Mouse (Mus musculus) cerebellum, adult (tissue): Measurements from ENCODE around the gene Irak1bp1.
A peak's percentile ranks its signal among the peaks of the same experiment; 100 is the strongest.

Source experiments
- ATAC-seq: cut with Nextera tagmentation; 2 replicates; pipeline ENCODE4 v1.9.2; 2017; ENCODE audit warnings: mild to moderate bottlenecking, moderate library complexity, mixed read lengths; ENCODE audit not compliant: insufficient number of reproducible peaks, low FRiP score, low TSS enrichment

The Irak1bp1 gene

DNA sequence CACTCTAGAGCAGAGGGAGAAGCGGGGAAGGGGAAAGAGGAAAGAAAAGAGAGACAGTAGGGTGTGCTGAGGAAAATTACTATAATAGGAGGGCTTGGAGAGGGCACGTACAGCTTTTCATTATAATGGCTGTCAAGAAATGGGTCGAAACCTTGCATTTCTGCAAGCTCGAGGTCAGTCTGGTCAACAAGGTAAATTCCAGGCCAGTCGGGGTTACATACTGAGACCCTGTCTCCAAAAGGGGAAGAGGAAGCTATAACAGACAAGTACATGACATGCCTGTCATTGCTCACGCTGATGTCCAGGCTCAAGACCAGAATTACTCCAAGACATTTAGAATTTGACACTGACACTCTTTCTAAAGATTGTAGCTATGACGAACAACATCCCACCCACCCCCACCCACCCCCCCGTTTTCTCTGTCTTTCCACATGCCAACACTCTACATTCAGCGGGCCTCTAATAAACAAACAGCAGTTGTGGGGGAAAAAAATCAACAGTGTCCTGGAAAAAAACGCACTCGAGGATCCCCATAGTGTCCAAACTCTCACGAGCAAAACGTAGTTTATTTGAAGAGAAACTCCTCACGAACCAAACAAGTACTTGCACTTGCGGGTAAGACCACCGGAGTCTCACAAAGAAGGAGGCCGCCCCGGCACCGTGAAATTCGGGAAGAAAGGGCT, at the start of gene Irak1bp1:
TSS of gene Irak1bp1 (plus strand) at position 534 of the 683 bp plus-strand sequence.
- ATAC-seq: 0 out of 2 replicates have a peak, but pooled peaks have one; percentile 2

DNA sequence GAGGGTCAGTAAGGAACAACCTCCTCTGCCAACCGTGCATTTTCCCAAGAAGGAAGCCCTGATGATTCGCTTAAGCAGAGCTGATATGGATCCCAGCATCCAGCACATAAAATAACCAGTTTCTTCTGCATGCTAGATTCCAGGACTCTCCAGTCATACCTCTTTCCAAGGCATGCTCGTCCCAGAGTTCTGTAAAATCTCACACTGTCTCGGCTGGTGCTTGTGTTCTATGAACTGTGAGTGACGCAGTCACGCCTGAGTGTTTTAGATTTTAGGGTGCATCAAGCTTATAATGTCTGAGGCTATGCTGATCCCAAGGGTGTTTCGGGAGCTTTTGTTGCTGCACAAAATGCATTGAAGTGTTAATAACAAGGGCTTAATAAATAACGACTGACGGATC, 41.0 kb upstream of the Irak1bp1 start:
- ATAC-seq: no peak

GRCm38 (mm10) chr9:82800360-82800759, 29.0 kb upstream of the Irak1bp1 start:
- ATAC-seq: no peak

DNA sequence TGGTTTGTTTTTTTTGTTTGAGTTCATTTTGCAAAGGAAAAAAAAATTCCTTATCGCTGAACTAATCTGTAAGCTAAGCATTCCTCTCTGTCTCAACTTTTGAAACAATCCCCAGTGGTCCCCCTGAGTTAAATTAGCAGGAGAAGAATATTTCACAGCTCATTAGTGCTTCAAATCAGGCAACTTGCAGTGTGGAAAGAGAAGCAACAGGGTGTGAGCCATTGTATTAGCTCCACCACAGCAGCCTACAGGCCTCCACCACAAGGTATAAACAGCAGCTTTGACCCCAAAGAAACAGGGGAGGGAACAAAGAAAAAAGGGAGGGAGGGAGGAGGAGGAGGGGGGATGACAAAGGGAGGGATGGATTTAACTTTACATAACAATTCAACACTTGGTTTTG, 22.2 kb upstream of the Irak1bp1 start:
- ATAC-seq: no peak

DNA sequence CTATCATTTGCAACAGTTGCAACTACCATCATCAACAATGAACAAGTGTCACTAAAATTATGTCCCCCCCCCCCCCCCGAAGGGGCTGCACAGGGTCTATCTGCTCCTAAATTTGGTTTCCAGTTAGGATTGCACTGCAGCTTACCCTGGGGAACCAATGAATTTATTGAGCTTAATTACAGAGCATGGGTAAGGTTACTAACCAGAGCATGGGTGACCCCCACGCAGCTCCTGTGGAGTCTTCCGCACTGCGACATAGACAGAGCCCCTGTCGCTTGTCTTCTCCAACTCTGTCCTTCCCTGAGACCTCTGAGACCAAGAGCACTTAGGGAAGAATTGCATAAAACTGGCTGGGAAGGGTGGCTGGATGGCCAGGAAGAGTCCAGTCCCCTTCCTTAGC, 21.7 kb upstream of the Irak1bp1 start:
- no peak for ATAC-seq

- no peak for ATAC-seq
Measured at GRCm38 (mm10) chr9:82812172-82812963, 17.0 kb upstream of the Irak1bp1 start.

- ATAC-seq: no peak
Measured at GRCm38 (mm10) chr9:82814536-82814935, 14.8 kb upstream of the Irak1bp1 start.

GRCm38 (mm10) chr9:82815257-82815785, 14.0 kb upstream of the Irak1bp1 start:
- no peak for ATAC-seq

GRCm38 (mm10) chr9:82826426-82826825, 2.9 kb upstream of the Irak1bp1 start:
- no peak for ATAC-seq

- peak; percentile 90 for ATAC-seq
Measured at GRCm38 (mm10) chr9:82829693-82830430, 522 bp downstream of the Irak1bp1 start.

DNA sequence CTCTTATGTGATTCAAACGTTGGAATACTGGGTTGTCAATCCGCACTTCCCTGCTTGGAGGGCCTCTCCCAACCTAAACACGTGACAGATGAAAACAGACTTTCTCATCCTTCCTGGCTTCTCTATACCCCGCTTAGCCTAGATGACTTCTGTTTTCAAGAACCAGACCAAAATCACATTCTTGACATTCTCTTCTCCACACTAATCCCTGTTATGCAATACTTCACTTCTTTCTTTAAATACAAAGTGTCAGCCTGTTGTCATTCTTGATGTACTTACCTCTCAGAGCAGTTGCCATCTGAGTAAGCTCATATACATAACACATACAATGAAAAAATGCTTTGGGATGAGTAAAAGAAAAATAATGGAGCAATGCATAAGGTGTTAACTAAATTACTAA, 2.6 kb downstream of the Irak1bp1 start:
- no peak for ATAC-seq

DNA sequence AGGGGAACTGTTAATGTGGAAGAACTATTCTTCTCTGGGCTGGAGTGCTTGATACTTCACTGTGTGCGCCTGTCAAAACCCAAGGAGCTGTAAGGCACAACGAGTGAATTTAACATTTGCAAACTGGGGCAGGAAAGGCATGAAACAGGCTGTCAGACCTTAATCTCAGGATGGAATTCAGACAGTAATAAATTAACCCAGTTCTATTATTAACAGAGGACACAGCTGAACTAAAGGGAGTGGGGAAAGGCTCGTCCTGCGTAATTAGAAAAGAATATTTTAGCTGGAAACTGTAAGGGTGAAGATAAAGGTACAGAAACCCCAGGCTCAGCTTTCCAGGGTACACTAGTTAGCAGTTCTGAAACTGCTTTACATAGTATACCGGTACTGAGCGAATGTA, 6.6 kb downstream of the Irak1bp1 start:
- ATAC-seq: no peak

- ATAC-seq: no peak
Measured at GRCm38 (mm10) chr9:82842671-82843070, 13.3 kb downstream of the Irak1bp1 start.

- ATAC-seq: no peak
Measured at GRCm38 (mm10) chr9:82854040-82854439, 24.7 kb downstream of the Irak1bp1 start.

GRCm38 (mm10) chr9:82854973-82855614, 25.8 kb downstream of the Irak1bp1 start:
- ATAC-seq: no peak

GRCm38 (mm10) chr9:82856241-82856640, 26.9 kb downstream of the Irak1bp1 start:
- no peak for ATAC-seq

- ATAC-seq: no peak
Measured at GRCm38 (mm10) chr9:82860805-82861204, 31.5 kb downstream of the Irak1bp1 start.

- no peak for ATAC-seq
Measured at GRCm38 (mm10) chr9:82861316-82861715, 32.0 kb downstream of the Irak1bp1 start.

DNA sequence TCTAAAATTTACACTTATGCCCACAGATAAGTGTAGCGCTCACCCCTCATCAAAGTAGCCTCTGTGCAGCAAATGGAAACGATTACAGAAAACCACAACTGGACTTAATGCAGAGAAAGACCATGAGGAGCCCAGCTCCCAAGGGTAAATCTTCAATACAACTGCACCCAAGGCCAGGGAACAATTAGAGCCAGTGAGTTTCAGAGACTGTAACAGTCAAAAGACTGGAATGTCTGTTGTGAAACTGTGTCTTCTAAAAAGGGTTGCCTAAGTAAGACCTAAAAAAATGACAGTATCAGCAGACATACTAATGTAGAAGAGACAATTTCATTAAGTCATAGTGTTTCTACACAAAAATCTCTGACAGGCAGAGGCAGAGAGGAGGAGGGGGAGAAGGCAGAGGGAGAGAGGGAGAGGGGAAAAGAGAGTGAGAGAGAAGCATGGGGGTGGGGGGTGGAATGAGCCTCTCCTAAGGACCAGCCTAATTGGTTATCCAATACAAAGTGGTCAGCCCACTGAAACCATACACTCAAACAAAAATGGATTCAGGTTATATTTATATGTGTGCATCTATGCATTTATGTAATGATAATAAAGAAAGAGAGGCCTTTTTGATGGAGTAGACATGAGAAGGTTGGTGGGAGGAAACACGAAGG, 32.6 kb downstream of the Irak1bp1 start:
- ATAC-seq: no peak

DNA sequence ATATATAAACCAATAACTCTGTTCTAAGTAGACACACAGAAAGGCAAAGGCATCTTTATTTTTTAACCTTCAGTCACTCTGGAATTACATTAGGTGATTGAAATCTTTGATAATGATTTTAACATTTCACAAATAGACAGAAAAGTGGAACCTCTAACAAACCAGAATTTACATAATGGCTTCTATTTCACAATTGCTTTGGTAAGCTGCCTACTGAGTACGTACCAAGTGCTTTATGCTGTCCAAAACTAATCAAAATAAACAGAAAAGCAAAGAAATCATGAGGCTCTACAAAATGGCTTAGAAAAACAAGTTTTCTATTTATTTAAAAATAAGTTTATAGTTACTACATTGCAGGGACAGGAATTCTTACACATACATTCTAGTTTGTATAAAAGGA, 36.8 kb downstream of the Irak1bp1 start:
- no peak for ATAC-seq
